Mouse (Mus musculus): ENCODE results near the gene Mrps2.

The Mrps2 gene

DNA sequence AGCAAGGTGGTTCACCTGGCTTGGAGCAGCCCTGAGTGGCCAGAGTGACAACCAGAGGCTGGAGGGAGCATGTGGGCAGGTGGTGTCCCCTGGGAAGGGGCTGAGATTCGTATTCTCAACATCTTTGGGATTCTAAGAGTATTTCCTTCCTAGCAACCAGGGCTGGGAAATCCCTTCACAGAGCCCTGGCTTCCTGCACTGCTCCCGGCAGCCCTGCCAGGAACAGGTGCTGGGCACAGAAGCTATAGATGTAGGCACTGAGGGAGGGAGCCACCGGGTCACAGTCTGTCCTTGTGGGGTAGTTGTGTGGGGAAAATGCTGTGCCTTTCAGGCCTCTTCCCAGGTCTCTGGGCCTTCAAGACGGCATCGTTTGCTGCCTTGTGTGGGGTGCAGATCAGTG, 52.7 kb downstream of the Mrps2 start:
- in situ Hi-C loops (cut with MboI) = no loop called here
